Mouse (Mus musculus) urinary bladder, postnatal 36 days (tissue): ENCODE measurements around the gene Lypd4.

ENCODE experiments used
- DNase-seq, 2 experiments: peaks; one replicate each; pipeline ENCODE4 v3.0.0; 2022; ENCODE audit warnings: low spot score in 2 of 2, mixed read lengths in 1 of 2

Lypd4 gene

GRCm38 (mm10) chr7:24889431-24890220, 19.9 kb upstream of the Lypd4 start:
- DNase-seq: no peak

GRCm38 (mm10) chr7:24887096-24887495, 17.4 kb upstream of the Lypd4 start:
- no peak for DNase-seq

- peak in 1 of 2 experiments; percentile 33 for DNase-seq
These were observed 16.5 kb upstream of the Lypd4 start for GRCm38 (mm10) chr7:24886308-24886633.

- DNase-seq: no peak
These were observed 15.9 kb upstream of the Lypd4 start for GRCm38 (mm10) chr7:24885468-24886307.

GRCm38 (mm10) chr7:24884693-24885291, 15.1 kb upstream of the Lypd4 start:
- peak in 1 of 2 experiments; percentile 22 for DNase-seq

- peak; percentile 99 for DNase-seq
These were observed 14.4 kb upstream of the Lypd4 start, which contains the start of gene Rps19 for GRCm38 (mm10) chr7:24883896-24884692. Gene Rps19 (plus strand): TSS chr7:24884371.

GRCm38 (mm10) chr7:24882416-24883199, 12.9 kb upstream of the Lypd4 start:
- DNase-seq: no peak

- no peak for DNase-seq
These were observed 9.9 kb upstream of the Lypd4 start for GRCm38 (mm10) chr7:24879620-24880019.

GRCm38 (mm10) chr7:24877588-24877987, 7.8 kb upstream of the Lypd4 start:
- DNase-seq: no peak

GRCm38 (mm10) chr7:24869080-24869479, 661 bp downstream of the Lypd4 start:
- DNase-seq: no peak

GRCm38 (mm10) chr7:24864156-24864555, 5.6 kb downstream of the Lypd4 start:
- no peak for DNase-seq

- DNase-seq: no peak
These were observed 6.9 kb downstream of the Lypd4 start for GRCm38 (mm10) chr7:24862853-24863252.

- DNase-seq: no peak
These were observed 7.8 kb downstream of the Lypd4 start, which contains the start of gene Gm9844 for GRCm38 (mm10) chr7:24861913-24862312. Gene Gm9844 (plus strand): TSS chr7:24862213.

- DNase-seq: no peak
These were observed 10.5 kb downstream of the Lypd4 start for GRCm38 (mm10) chr7:24859234-24859633.

- DNase-seq: no peak
These were observed 13.2 kb downstream of the Lypd4 start for GRCm38 (mm10) chr7:24856460-24857120.

GRCm38 (mm10) chr7:24853695-24854094, 16.0 kb downstream of the Lypd4 start:
- DNase-seq: no peak

- DNase-seq: no peak
These were observed 16.5 kb downstream of the Lypd4 start for GRCm38 (mm10) chr7:24853233-24853563.

GRCm38 (mm10) chr7:24852557-24853232, 17.0 kb downstream of the Lypd4 start:
- no peak for DNase-seq

GRCm38 (mm10) chr7:24851596-24852325, 18.0 kb downstream of the Lypd4 start:
- DNase-seq: no peak
